Mouse (Mus musculus) stomach, postnatal 0 days (tissue): Measurements from ENCODE around the gene Fpgs.

Experiments used
- CTCF ChIP-seq: IDR thresholded peaks from 2 replicates; pipeline ENCODE4 v1.5.1; 2016; ENCODE audit warnings: antibody characterized with exemption, low read depth, mild to moderate bottlenecking, moderate library complexity
- EP300 ChIP-seq: optimal IDR thresholded peaks from 2 replicates; pipeline ENCODE3; 2016; ENCODE audit warnings: antibody characterized with exemption

GRCm38 (mm10) chr2:32671147-32671546 lies 32.8 kb downstream of the Fpgs start:
- TF ChIP-seq CTCF (no peak), EP300 (no peak)
